Mouse (Mus musculus): ENCODE results near the gene Nelfe.
A peak's percentile ranks its signal among the peaks of the same experiment; 100 is the strongest.

GRCm38 (mm10) chr17:34898160-34898586, 48.0 kb downstream of the Nelfe start, which contains the start of the genes C2 and Ehmt2:
- TF ChIP-seq CTCF (IDR thresholded peaks at IDR 0.05; ENCODE audit: extremely low read depth, insufficient read length, insufficient replicate concordance, low read depth, low read length) (no peak), POLR2A (IDR thresholded peaks at IDR 0.05; ENCODE audit: low read depth, low read length) (peak; percentile 86)
